Mouse (Mus musculus): ENCODE data around the gene Cep295nl. TPM values are rescaled to one million over a fixed set of nuclear protein-coding genes. Genes with fewer than 3 reads are reported as not detected.

Gene Cep295nl
- polyA plus RNA-seq, 1 experiment from 2014 or later: 0.23 TPM

DNA sequence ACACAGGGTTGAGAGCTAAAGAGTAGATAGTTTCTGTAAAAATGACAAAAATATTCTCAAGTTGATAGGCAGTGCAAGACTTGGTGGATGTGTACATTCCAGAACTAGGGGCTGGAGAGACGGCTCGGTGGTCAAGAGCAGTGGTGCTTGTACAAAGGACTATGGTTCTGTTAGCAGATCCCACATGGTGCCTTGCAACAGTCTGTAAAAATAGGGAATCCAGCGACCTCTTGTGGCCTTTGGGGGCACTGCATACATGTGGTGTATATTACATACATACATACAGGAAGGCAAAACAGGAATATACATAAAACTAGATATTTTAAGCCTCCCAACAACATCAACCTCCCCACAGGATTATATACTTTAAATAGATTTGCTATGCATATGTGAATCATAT is 26.0 kb upstream of the Cep295nl start:
- H3K4me3 ChIP-seq (replicated peaks): no peak overlapping the region
- peaks cover 20% of the 10 kb centered on the region for H3K4me1 ChIP-seq (replicated peaks)
- H3K27ac ChIP-seq: no peak overlapping the region
- no peaks in the 10 kb centered on the region for H3K9me3 ChIP-seq
- WGBS: 64% methylated on average over 3 of the region's 3 CpGs
- H3K9ac ChIP-seq: no peak overlapping the region
- H3K27me3 ChIP-seq (replicated peaks): no peaks in the 10 kb centered on the region
- no peaks in the 10 kb centered on the region for H3K36me3 ChIP-seq
- H3K4me2 ChIP-seq (replicated peaks): no peak overlapping the region
- no peak for ATAC-seq

- Histone ChIP-seq H3K4me1 (replicated peaks) (peaks cover 33% of the 10 kb centered on the region), H3K36me3 (no peaks in the 10 kb centered on the region), H3K9ac (no peak overlapping the region), H3K27me3 (replicated peaks) (no peaks in the 10 kb centered on the region), H3K4me2 (replicated peaks) (no peak overlapping the region), H3K4me3 (replicated peaks) (no peak overlapping the region), H3K27ac (no peak overlapping the region), H3K9me3 (no peaks in the 10 kb centered on the region)
- 69% methylated on average over 8 of the region's 8 CpGs for WGBS
- no peak for ATAC-seq
Measured at GRCm38 (mm10) chr11:118366559-118366958, 24.3 kb upstream of the Cep295nl start.

GRCm38 (mm10) chr11:118366108-118366507 is 23.8 kb upstream of the Cep295nl start:
- H3K4me2 ChIP-seq (replicated peaks): no peak overlapping the region
- no peaks in the 10 kb centered on the region for H3K9me3 ChIP-seq
- WGBS: 51% methylated on average over 3 of the region's 3 CpGs
- no peak overlapping the region for H3K9ac ChIP-seq
- H3K4me3 ChIP-seq (replicated peaks): no peak overlapping the region
- peaks cover 34% of the 10 kb centered on the region for H3K4me1 ChIP-seq (replicated peaks)
- no peak for ATAC-seq
- H3K27ac ChIP-seq: no peak overlapping the region
- H3K27me3 ChIP-seq (replicated peaks): no peaks in the 10 kb centered on the region
- no peaks in the 10 kb centered on the region for H3K36me3 ChIP-seq

- Histone ChIP-seq H3K9ac (no peak overlapping the region), H3K4me3 (replicated peaks) (no peak overlapping the region), H3K36me3 (no peaks in the 10 kb centered on the region), H3K27ac (peak overlapping the region; percentile 56), H3K27me3 (replicated peaks) (no peaks in the 10 kb centered on the region), H3K9me3 (no peaks in the 10 kb centered on the region), H3K4me2 (replicated peaks) (no peak overlapping the region), H3K4me1 (replicated peaks) (peaks cover 41% of the 10 kb centered on the region)
- ATAC-seq: peak; percentile 58
- WGBS: 50% methylated on average over 7 of the region's 7 CpGs
Measured at GRCm38 (mm10) chr11:118365171-118365570, 22.9 kb upstream of the Cep295nl start.

DNA sequence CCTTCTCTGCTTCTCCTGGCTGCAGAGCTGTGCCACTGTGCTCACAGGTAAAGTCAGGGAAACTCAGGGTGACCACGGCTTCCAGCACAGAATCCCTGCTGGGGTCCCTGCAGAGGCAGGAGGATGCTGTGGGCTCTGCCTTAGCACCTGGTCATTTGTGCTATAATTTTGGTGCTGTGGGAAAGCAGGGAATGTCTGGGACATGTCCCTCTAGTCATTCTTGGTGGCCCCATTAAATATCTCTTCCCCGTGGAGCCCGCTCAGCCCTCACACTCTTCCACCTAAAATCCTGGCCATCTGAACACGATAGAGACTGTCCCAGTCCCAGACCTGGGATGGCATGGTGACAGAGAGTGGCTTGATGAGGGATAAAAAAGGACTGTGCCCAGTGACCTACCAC is 21.7 kb upstream of the Cep295nl start:
- Histone ChIP-seq H3K36me3 (no peaks in the 10 kb centered on the region), H3K27ac (no peak overlapping the region), H3K4me1 (replicated peaks) (peaks cover 41% of the 10 kb centered on the region), H3K4me2 (replicated peaks) (no peak overlapping the region), H3K9ac (no peak overlapping the region), H3K4me3 (replicated peaks) (no peak overlapping the region), H3K9me3 (no peaks in the 10 kb centered on the region), H3K27me3 (replicated peaks) (no peaks in the 10 kb centered on the region)
- no peak for ATAC-seq
- WGBS: 87% methylated on average over 4 of the region's 4 CpGs

DNA sequence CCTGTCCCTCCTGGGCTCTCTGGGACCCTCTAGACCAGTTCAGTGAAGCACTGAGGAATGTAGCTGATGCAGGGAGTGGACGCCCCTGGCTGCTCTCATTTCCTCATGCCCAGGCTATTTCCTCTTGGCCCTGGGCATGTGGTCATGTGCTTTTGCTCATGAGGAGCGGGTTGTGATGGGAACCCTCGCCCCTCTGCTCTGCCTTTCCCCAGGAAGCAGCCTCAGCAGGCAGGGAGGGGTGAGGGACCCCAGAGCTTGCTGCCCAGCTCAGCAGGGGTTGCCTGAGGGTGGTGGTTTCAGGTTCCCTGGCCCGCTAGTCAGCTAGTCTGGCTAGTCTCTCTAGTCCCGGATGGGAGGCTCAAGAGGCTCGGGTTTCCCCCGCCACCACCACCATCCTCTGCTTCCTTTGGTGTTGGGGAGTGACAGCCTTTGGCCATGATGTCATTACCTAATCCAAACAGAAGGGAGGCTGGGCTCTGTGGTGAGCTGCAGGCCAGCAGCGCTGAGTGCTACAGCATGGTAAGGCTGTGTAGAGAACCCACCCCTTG is 20.7 kb upstream of the Cep295nl start:
- Histone ChIP-seq H3K27ac (peak overlapping the region; percentile 77), H3K4me2 (replicated peaks) (peak overlapping the region; percentile 29; the same call in 1 of the 2 replicates), H3K4me1 (replicated peaks) (peaks cover 41% of the 10 kb centered on the region), H3K9me3 (no peaks in the 10 kb centered on the region), H3K9ac (no peak overlapping the region), H3K36me3 (no peaks in the 10 kb centered on the region), H3K27me3 (replicated peaks) (no peaks in the 10 kb centered on the region), H3K4me3 (replicated peaks) (no peak overlapping the region)
- WGBS: 6% methylated on average over 8 of the region's 8 CpGs
- peak; percentile 84 for ATAC-seq

DNA sequence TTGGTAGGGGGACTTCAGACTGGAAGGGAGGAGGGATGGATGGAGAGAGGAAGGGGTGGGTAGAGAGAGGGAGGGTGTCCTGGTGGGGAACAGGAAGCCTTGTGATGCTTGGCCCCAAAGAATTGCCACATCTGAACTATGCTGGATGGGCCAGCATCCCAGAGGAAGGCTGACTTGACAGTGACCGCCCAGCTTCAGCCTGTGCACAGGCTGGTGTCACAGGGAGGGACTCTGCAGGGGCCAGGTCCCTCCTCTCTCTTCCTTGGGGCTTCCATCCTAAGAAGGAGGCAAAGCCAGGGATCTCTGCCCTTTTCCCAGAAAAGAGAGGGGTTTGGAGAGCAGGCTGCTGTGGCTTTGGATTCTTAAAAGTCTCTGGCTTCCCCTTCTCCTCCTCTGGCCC is 20.2 kb upstream of the Cep295nl start:
- no peaks in the 10 kb centered on the region for H3K27me3 ChIP-seq (replicated peaks)
- no peaks in the 10 kb centered on the region for H3K9me3 ChIP-seq
- 47% methylated on average over 1 of the region's 1 CpGs for WGBS
- H3K9ac ChIP-seq: no peak overlapping the region
- no peaks in the 10 kb centered on the region for H3K36me3 ChIP-seq
- peaks cover 41% of the 10 kb centered on the region for H3K4me1 ChIP-seq (replicated peaks)
- H3K27ac ChIP-seq: peak overlapping the region; percentile 77
- H3K4me3 ChIP-seq (replicated peaks): no peak overlapping the region
- H3K4me2 ChIP-seq (replicated peaks): peak overlapping the region; percentile 29; the same call in 1 of the 2 replicates
- no peak for ATAC-seq

GRCm38 (mm10) chr11:118360907-118361341 is 18.6 kb upstream of the Cep295nl start:
- Histone ChIP-seq H3K27ac (no peak overlapping the region), H3K9me3 (no peaks in the 10 kb centered on the region), H3K36me3 (no peaks in the 10 kb centered on the region), H3K9ac (no peak overlapping the region), H3K4me1 (replicated peaks) (peaks cover 36% of the 10 kb centered on the region), H3K4me2 (replicated peaks) (no peak overlapping the region), H3K27me3 (replicated peaks) (no peaks in the 10 kb centered on the region), H3K4me3 (replicated peaks) (no peak overlapping the region)
- ATAC-seq: no peak
- WGBS: 40% methylated on average over 10 of the region's 10 CpGs

GRCm38 (mm10) chr11:118360491-118360890 is 18.2 kb upstream of the Cep295nl start:
- Histone ChIP-seq H3K36me3 (no peaks in the 10 kb centered on the region), H3K27me3 (replicated peaks) (no peaks in the 10 kb centered on the region), H3K27ac (no peak overlapping the region), H3K4me2 (replicated peaks) (no peak overlapping the region), H3K9me3 (no peaks in the 10 kb centered on the region), H3K4me1 (replicated peaks) (peaks cover 37% of the 10 kb centered on the region), H3K4me3 (replicated peaks) (no peak overlapping the region), H3K9ac (no peak overlapping the region)
- ATAC-seq: no peak
- 48% methylated on average over 7 of the region's 7 CpGs for WGBS

- Histone ChIP-seq H3K4me3 (replicated peaks) (peak within 1 kb of the TSS; percentile 81), H3K27me3 (replicated peaks) (no peaks in the 10 kb centered on the region), H3K4me1 (replicated peaks) (peaks cover 21% of the 10 kb centered on the region), H3K27ac (peak within 1 kb of the TSS; percentile 91), H3K9me3 (no peaks in the 10 kb centered on the region), H3K9ac (peak within 1 kb of the TSS; percentile 95), H3K36me3 (no peaks in the 10 kb centered on the region), H3K4me2 (replicated peaks) (peak within 1 kb of the TSS; percentile 92)
- 48% methylated on average over 6 of the region's 6 CpGs for WGBS
- ATAC-seq: no peak; the same call in 1 of the 2 replicates
Measured at GRCm38 (mm10) chr11:118355640-118356039, 13.3 kb upstream of the Cep295nl start, which contains the start of gene Timp2. Gene Timp2, minus strand, starts transcription at chr11:118355740.

DNA sequence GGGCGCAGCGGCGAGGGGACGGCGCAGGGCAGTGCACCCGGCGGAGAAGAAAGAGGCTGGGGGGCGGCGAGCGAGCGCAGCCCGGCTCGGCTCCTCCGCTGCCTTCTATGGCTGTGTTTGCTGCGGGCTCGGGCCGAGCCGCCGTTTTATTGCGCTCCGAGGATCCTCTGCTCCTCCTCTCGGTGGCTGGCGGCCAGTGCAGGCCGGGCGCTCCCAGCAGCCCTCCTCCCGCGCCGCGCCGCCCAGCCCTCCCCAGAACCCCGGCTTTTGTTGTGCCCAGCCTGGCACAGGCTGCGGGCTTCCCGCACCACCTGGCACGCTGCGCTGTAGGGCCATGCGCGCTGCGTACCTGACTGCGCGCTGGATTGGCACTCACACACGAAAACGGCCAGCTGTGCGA is 12.9 kb upstream of the Cep295nl start:
- H3K9ac ChIP-seq: peak overlapping the region; percentile 95
- peak; percentile 96 for ATAC-seq
- H3K9me3 ChIP-seq: no peaks in the 10 kb centered on the region
- peak overlapping the region; percentile 91 for H3K27ac ChIP-seq
- no peaks in the 10 kb centered on the region for H3K27me3 ChIP-seq (replicated peaks)
- WGBS: under 1% methylated on average over 40 of the region's 43 CpGs
- no peaks in the 10 kb centered on the region for H3K36me3 ChIP-seq
- H3K4me3 ChIP-seq (replicated peaks): peak overlapping the region; percentile 81
- H3K4me2 ChIP-seq (replicated peaks): peak overlapping the region; percentile 92
- peaks cover 19% of the 10 kb centered on the region for H3K4me1 ChIP-seq (replicated peaks)

GRCm38 (mm10) chr11:118354636-118355191 is 12.4 kb upstream of the Cep295nl start:
- peak overlapping the region; percentile 95 for H3K9ac ChIP-seq
- H3K4me2 ChIP-seq (replicated peaks): peak overlapping the region; percentile 92
- H3K4me1 ChIP-seq (replicated peaks): peaks cover 19% of the 10 kb centered on the region
- peak; percentile 72 for ATAC-seq
- no peaks in the 10 kb centered on the region for H3K36me3 ChIP-seq
- no peaks in the 10 kb centered on the region for H3K27me3 ChIP-seq (replicated peaks)
- peak overlapping the region; percentile 91 for H3K27ac ChIP-seq
- H3K4me3 ChIP-seq (replicated peaks): peak overlapping the region; percentile 81
- no peaks in the 10 kb centered on the region for H3K9me3 ChIP-seq
- under 1% methylated on average over 47 of the region's 47 CpGs for WGBS

DNA sequence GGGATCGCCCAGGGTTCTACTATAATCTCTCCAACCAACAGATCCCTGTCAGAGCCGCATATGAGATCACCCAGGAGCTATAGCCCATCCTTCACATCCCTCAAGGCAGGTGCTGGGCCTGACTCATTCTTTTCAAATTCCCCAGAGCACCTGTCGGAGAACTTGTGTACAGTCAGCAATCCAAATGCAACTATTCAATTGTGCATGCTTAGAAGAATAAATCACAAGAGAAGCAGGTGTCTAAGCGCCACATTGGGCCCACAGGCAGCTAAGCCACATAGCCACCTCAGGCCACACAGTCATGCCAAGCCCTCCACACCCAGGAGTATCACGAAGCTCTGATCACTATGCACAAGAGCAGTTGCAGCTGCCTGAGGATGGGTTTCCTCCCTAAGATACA is 7.2 kb upstream of the Cep295nl start:
- WGBS: 79% methylated on average over 5 of the region's 5 CpGs

More for the DNA sequence above, 7.2 kb upstream of the Cep295nl start:
- no peaks in the 10 kb centered on the region for H3K9me3 ChIP-seq
- H3K27me3 ChIP-seq (replicated peaks): no peaks in the 10 kb centered on the region
- no peak overlapping the region for H3K27ac ChIP-seq
- no peak for ATAC-seq
- no peak overlapping the region for H3K4me2 ChIP-seq (replicated peaks)
- peaks cover 48% of the 10 kb centered on the region for H3K4me1 ChIP-seq (replicated peaks)
- no peaks in the 10 kb centered on the region for H3K36me3 ChIP-seq
- H3K4me3 ChIP-seq (replicated peaks): no peak overlapping the region
- no peak overlapping the region for H3K9ac ChIP-seq

All from intestine, embryonic 15.5 days (tissue).